Mouse (Mus musculus) kidney, adult 2 months (tissue): ENCODE data around the gene Arsa.

Experiments
- CTCF ChIP-seq: fragments of 200-500 bp; conservative IDR thresholded peaks from 2 replicates; pipeline ENCODE4 v1.5.1; 2011; ENCODE audit warnings: low read depth, mild to moderate bottlenecking, control low read depth, low read length, moderate library complexity, mixed read lengths; ENCODE audit not compliant: insufficient read depth, insufficient read length
- POLR2A ChIP-seq: fragments of 200-500 bp; IDR thresholded peaks from one replicate; pipeline ENCODE4 v1.6.1; 2011; ENCODE audit warnings: low read depth, low read length, control low read depth

DNA sequence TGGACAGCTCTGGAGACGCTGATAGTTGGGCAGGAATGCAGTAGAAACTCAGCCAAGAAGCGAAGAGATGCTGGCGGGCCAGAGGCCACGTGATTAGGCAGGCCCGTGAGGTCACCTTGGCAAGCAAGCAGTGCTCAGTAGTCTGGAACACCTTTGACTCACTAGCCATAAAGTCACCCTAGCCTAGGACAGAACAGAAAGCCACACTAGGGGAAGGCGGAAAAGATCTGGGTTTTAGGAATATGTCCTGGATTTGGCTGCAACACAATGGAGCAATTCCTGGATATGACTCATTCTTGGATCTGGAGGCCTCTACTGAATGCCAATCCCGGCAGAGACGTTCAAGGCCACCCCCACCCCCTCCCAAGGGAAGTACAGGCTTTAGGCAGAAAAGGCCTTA is 3.4 kb upstream of the Arsa start:
- TF ChIP-seq CTCF (no peak), POLR2A (no peak)
